Mouse (Mus musculus) MEL (cell line): ENCODE measurements around the gene Neurl4. TPM values are rescaled to one million over a fixed set of nuclear protein-coding genes. Genes with fewer than 3 reads are reported as not detected.

Source experiments
- DNase-seq: peaks from one replicate; pipeline ENCODE4 v3.0.0; 2011; ENCODE audit warnings: low read depth, low spot score
- H3K27ac ChIP-seq: 2 replicates; pipeline ENCODE4 v1.5.1; 2012; ENCODE audit warnings: low read depth, mild to moderate bottlenecking, control low read depth, low read length, moderate library complexity; ENCODE audit not compliant: control insufficient read depth
- H3K27me3 ChIP-seq, 2 experiments: fragments of 150-350 bp in 1 of 2; sonication (generic) in 1 of 2; 2 replicates each; pipeline ENCODE4 v1.6.1; 2012; ENCODE audit warnings: low read length in 2 of 2, mild to moderate bottlenecking in 2 of 2, improper control_type of control experiment in 1 of 2, moderate library complexity in 1 of 2; ENCODE audit not compliant: insufficient read depth in 2 of 2, control insufficient read depth in 1 of 2
- H3K36me3 ChIP-seq, 2 experiments: 2 replicates each; pipeline ENCODE4 v1.6.1; 2012 to 2014; ENCODE audit warnings: low read length in 2 of 2, improper control_type of control experiment in 1 of 2, inconsistent platforms in 1 of 2, mild to moderate bottlenecking in 1 of 2; ENCODE audit not compliant: insufficient read depth in 2 of 2, control insufficient read depth in 1 of 2
- H3K4me1 ChIP-seq, 2 experiments: fragments of 150-350 bp in 1 of 2; sonication (generic) in 1 of 2; 2 replicates each; pipeline ENCODE4 v1.6.1; 2012; ENCODE audit warnings: low read length in 2 of 2, improper control_type of control experiment in 1 of 2, mild to moderate bottlenecking in 1 of 2; ENCODE audit not compliant: insufficient read depth in 2 of 2, control insufficient read depth in 1 of 2
- H3K4me3 ChIP-seq, 2 experiments: fragments of 150-350 bp in 1 of 2; sonication (generic) in 1 of 2; 2 replicates each; pipeline ENCODE4 v1.5.1; 2012; ENCODE audit warnings: low read depth in 2 of 2, low read length in 2 of 2, mild to moderate bottlenecking in 2 of 2, moderate library complexity in 2 of 2, control low read depth in 1 of 2, improper control_type of control experiment in 1 of 2; ENCODE audit not compliant: control insufficient read depth in 1 of 2, insufficient read depth in 1 of 2
- H3K79me2 ChIP-seq: 2 replicates; pipeline ENCODE4 v1.6.1; 2012; ENCODE audit warnings: mild to moderate bottlenecking, low read length, moderate library complexity; ENCODE audit not compliant: control insufficient read depth, poor library complexity, insufficient read depth
- H3K9ac ChIP-seq: 2 replicates; pipeline ENCODE4 v1.6.1; 2012; ENCODE audit warnings: low read depth, mild to moderate bottlenecking, control low read depth, low read length, moderate library complexity; ENCODE audit not compliant: control insufficient read depth, poor library complexity, severe bottlenecking
- H3K9me3 ChIP-seq: fragments of 150-350 bp; sonication (generic); replicated peaks from 2 replicates; pipeline ENCODE4 v1.6.1; 2012; ENCODE audit warnings: mild to moderate bottlenecking, low read length, improper control_type of control experiment, moderate library complexity; ENCODE audit not compliant: insufficient read depth
- CHD2 ChIP-seq: IDR thresholded peaks from 2 replicates; pipeline ENCODE4 v1.6.1; 2011; ENCODE audit warnings: low read length, improper control_type of control experiment
- CTCF ChIP-seq, 3 experiments: IDR thresholded peaks in 2 of 3; conservative IDR thresholded peaks in 1 of 3; 2 replicates each; pipeline ENCODE4 v1.5.1; 2011 to 2012; ENCODE audit warnings: low read length in 3 of 3, low read depth in 2 of 3, mild to moderate bottlenecking in 2 of 3, improper control_type of control experiment in 1 of 3, inconsistent platforms in 1 of 3, mixed read lengths in 1 of 3, moderate library complexity in 1 of 3; ENCODE audit not compliant: control insufficient read depth in 1 of 3, insufficient read depth in 1 of 3, poor library complexity in 1 of 3, severe bottlenecking in 1 of 3
- ELF1 ChIP-seq: IDR thresholded peaks from 2 replicates; pipeline ENCODE4 v1.6.1; 2014; ENCODE audit warnings: low read depth, mild to moderate bottlenecking, inconsistent platforms, low read length, improper control_type of control experiment, moderate library complexity
- GABPA ChIP-seq: IDR thresholded peaks from 2 replicates; pipeline ENCODE4 v1.6.1; 2012; ENCODE audit warnings: low read depth, mild to moderate bottlenecking, inconsistent platforms, low read length, improper control_type of control experiment, moderate library complexity
- HCFC1 ChIP-seq: IDR thresholded peaks from 2 replicates; pipeline ENCODE4 v1.6.1; 2012; ENCODE audit warnings: low read depth, mild to moderate bottlenecking, inconsistent platforms, low read length, improper control_type of control experiment, moderate library complexity
- MAX ChIP-seq: IDR thresholded peaks from 2 replicates; pipeline ENCODE4 v1.6.1; 2011; ENCODE audit warnings: low read length, improper control_type of control experiment
- MAZ ChIP-seq: IDR thresholded peaks from 2 replicates; pipeline ENCODE4 v1.6.1; 2012; ENCODE audit warnings: low read depth, mild to moderate bottlenecking, inconsistent platforms, low read length, improper control_type of control experiment
- MEF2A ChIP-seq: IDR thresholded peaks from 2 replicates; pipeline ENCODE4 v1.6.1; 2014; ENCODE audit warnings: low read depth, mild to moderate bottlenecking, inconsistent platforms, low read length, improper control_type of control experiment; ENCODE audit not compliant: poor library complexity, insufficient replicate concordance, severe bottlenecking; ENCODE audit errors: extremely low read depth
- MXI1 ChIP-seq: IDR thresholded peaks from 2 replicates; pipeline ENCODE4 v1.6.1; 2011; ENCODE audit warnings: mild to moderate bottlenecking, low read depth, low read length, improper control_type of control experiment
- MYC ChIP-seq: IDR thresholded peaks from 2 replicates; pipeline ENCODE4 v1.6.1; 2011; ENCODE audit warnings: low read depth, mild to moderate bottlenecking, low read length, improper control_type of control experiment, moderate library complexity
- POLR2AphosphoS2 ChIP-seq: IDR thresholded peaks from 2 replicates; pipeline ENCODE4 v1.6.1; 2011; ENCODE audit warnings: low read length, improper control_type of control experiment
- POLR2AphosphoS5 ChIP-seq: IDR thresholded peaks from 2 replicates; pipeline ENCODE4 v1.6.1; 2012; ENCODE audit warnings: low read depth, borderline replicate concordance, mild to moderate bottlenecking, inconsistent platforms, low read length, moderate library complexity, mixed read lengths
- RAD21 ChIP-seq: IDR thresholded peaks from 2 replicates; pipeline ENCODE4 v1.6.1; 2011; ENCODE audit warnings: mild to moderate bottlenecking, low read depth, low read length, improper control_type of control experiment
- SIN3A ChIP-seq: IDR thresholded peaks from 2 replicates; pipeline ENCODE4 v1.6.1; 2012; ENCODE audit warnings: low read length, improper control_type of control experiment, inconsistent platforms
- SMC3 ChIP-seq: IDR thresholded peaks from 2 replicates; pipeline ENCODE4 v1.6.1; 2011; ENCODE audit warnings: low read depth, low read length, improper control_type of control experiment
- TBP ChIP-seq: IDR thresholded peaks from 2 replicates; pipeline ENCODE4 v1.8.0; 2011; ENCODE audit warnings: low read depth, low read length, improper control_type of control experiment
- TCF12 ChIP-seq: IDR thresholded peaks from 2 replicates; pipeline ENCODE4 v1.6.1; 2014; ENCODE audit warnings: low read depth, mild to moderate bottlenecking, inconsistent platforms, low read length, improper control_type of control experiment, moderate library complexity
- UBTF ChIP-seq: IDR thresholded peaks from 2 replicates; pipeline ENCODE4 v1.6.1; 2012; ENCODE audit warnings: low read depth, mild to moderate bottlenecking, inconsistent platforms, low read length, improper control_type of control experiment, moderate library complexity, borderline replicate concordance; ENCODE audit not compliant: insufficient read depth
- USF2 ChIP-seq, 2 experiments: IDR thresholded peaks; 2 replicates each; pipeline ENCODE4 v1.6.1; 2011 to 2012; ENCODE audit warnings: improper control_type of control experiment in 2 of 2, low read length in 2 of 2, borderline replicate concordance in 1 of 2, inconsistent platforms in 1 of 2, low read depth in 1 of 2, mild to moderate bottlenecking in 1 of 2; ENCODE audit not compliant: insufficient read depth in 1 of 2
- ZC3H11A ChIP-seq: IDR thresholded peaks from 2 replicates; pipeline ENCODE4 v1.6.1; 2012; ENCODE audit warnings: low read depth, mild to moderate bottlenecking, inconsistent platforms, low read length, improper control_type of control experiment
- polyA plus RNA-seq, 2 experiments: library from polyadenylated mRNA; stranded (reverse) in 1 of 2; unstranded in 1 of 2; fragments of >175 nt in 1 of 2; fragments of >200 nt in 1 of 2; gene quantifications; 2 replicates each; pipeline versions ENCODE4 v1.2.1 to v1.2.4; 2012; ENCODE audit warnings: low replicate concordance in 2 of 2, low read depth in 1 of 2; ENCODE audit not compliant: insufficient read length in 2 of 2, insufficient read depth in 1 of 2, missing spikeins in 1 of 2
- total RNA-seq: library from RNA; depleted of rRNA; stranded (reverse); fragments of 300-350 nt; gene quantifications from 2 replicates; pipeline ENCODE4 v1.2.3, GENCODE M21; 2012

The Neurl4 gene
- total and polyA plus RNA-seq, 3 experiments = 50.9 to 58.0 TPM; not detected in 1

DNA sequence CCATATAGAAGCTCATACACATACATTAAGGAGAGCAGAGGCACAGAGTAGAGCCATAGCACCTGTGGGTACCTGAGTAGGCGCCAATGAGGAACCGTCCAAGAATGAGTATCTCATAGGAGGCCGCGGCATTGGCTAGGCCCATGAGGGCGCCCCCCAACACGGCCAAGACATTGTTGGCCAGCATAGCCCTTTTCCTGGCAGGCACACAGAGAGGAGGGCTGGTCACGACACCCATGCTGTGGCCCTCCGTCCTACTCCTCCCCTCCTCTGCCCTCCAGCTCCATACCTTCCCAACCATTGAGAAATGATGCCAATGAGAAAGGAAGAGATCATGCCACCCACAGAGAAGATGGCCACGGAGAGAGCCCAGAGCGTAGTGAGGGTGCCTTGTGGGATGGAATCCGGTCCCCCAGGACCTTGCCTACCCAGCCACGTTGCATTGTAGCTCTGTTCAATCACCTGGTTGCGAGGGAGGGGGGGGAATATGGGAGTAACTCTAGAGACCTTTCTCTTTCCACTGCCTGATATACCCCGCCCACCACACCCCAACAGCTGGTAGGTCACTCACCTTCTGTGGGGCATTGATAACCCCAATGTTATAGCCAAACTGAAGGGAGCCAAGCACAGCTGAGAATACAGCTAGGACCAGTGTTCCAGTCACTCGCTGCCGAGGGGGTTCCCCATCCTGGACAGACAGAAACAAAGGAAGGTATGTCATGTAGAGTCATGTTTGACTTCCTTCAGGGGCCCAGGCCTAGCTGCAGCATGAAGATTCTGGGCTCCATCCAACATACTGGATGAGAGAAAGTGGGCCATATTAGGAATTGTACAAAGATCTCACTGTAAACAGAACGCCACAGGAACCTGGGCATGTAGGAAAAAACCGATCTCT, 45.4 kb downstream of the Neurl4 start:
- Histone ChIP-seq H3K9ac (no peak overlapping the region), H3K79me2 (no peaks in the 10 kb centered on the region), H3K27ac (no peak overlapping the region), H3K4me1 (peaks cover 0 to 11% of the 10 kb centered on the region in 2 experiments; a peak in 2 of 4 replicates), H3K36me3 (no peaks in the 10 kb centered on the region; a peak in 1 of 4 replicates), H3K4me3 (no peak overlapping the region), H3K27me3 (peaks cover 8 to 14% of the 10 kb centered on the region in 2 experiments), H3K9me3 (no peaks in the 10 kb centered on the region)
- TF ChIP-seq MEF2A (no peak), MAZ (no peak), HCFC1 (no peak), SIN3A (no peak), POLR2AphosphoS5 (no peak), POLR2AphosphoS2 (no peak), MAX (no peak), ELF1 (no peak), ZC3H11A (no peak)
- no peak for DNase-seq

DNA sequence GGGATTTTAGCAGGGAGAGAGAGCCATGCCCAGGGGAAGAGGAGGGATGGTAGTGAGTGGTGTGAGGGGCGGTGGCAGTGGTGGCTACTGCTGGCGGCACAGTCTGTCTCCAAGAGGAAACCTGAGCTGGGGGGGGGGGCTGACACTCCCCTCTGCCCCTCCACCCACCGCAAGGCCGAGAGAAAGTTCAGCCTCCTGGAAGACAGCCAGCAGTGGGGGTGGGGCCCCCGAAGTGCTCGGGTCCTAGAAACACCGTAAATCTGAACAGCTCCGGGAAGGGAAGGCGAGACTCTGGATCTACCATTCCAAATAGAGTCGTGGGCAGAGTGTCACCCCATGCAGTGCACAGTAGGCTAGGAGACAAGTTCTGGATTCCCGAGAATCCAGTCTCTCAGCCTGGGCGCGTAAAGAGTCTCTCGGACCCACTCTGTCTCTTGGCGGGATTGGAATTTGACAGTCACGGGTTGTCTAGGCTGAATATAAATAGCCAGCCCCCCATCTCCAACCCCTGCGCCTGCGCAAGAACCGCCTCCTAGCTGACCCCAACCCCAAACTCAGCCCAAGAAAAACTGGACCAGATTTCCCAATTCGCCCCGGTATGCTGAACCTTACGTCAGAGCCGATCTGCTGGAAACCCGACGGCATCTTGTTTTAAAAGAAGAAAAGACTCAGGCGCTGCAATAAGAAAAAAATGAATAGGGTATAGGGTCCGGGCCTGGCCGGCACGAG, 46.6 kb downstream of the Neurl4 start:
- peak overlapping the region; percentile 24; the same call in 1 of the 2 replicates for H3K9ac ChIP-seq
- TF ChIP-seq TBP (no peak), GABPA (no peak), MXI1 (no peak), SMC3 (no peak), CHD2 (no peak), POLR2AphosphoS5 (no peak), SIN3A (no peak), MEF2A (no peak), MYC (no peak), RAD21 (no peak), UBTF (no peak), TCF12 (no peak), USF2 (IDR thresholded peaks at IDR 0.05; ENCODE audit: borderline replicate concordance in 1 of 2, insufficient read depth in 1 of 2, low read depth in 1 of 2, low read length in 2 of 2) (no peak), POLR2AphosphoS2 (no peak), CTCF (IDR thresholded peaks at IDR 0.05 in 2 of 3, conservative IDR thresholded peaks at IDR 0.05 in 1 of 3; ENCODE audit: control insufficient read depth in 1 of 3, insufficient read depth in 1 of 3, low read depth in 2 of 3, low read length in 3 of 3, poor library complexity in 1 of 3, severe bottlenecking in 1 of 3) (no peak)
- TF ChIP-seq, all 39 proteins: peak for 0
- Histone ChIP-seq H3K36me3 (no peaks in the 10 kb centered on the region; a peak in 1 of 4 replicates), H3K79me2 (no peaks in the 10 kb centered on the region), H3K27ac (no peak overlapping the region), H3K4me1 (peaks cover 0 to 11% of the 10 kb centered on the region in 2 experiments; a peak in 2 of 4 replicates), H3K27me3 (peaks cover 7 to 13% of the 10 kb centered on the region in 2 experiments), H3K4me3 (peak overlapping the region; percentile 42 to 59), H3K9me3 (no peaks in the 10 kb centered on the region)
- DNase-seq = no peak
